Mouse (Mus musculus) liver, adult 2 months (tissue): Measurements from ENCODE around the gene Hal.

Source experiments
- CTCF ChIP-seq: fragments of 200-500 bp; IDR thresholded peaks from 2 replicates; pipeline ENCODE4 v1.5.1; 2011; ENCODE audit warnings: low read depth, low read length, control low read depth
- POLR2A ChIP-seq: fragments of 200-500 bp; IDR thresholded peaks from 2 replicates; pipeline ENCODE4 v1.6.1; 2011; ENCODE audit warnings: low read length, control low read depth; ENCODE audit not compliant: insufficient read depth; ENCODE audit errors: extremely low read depth

DNA sequence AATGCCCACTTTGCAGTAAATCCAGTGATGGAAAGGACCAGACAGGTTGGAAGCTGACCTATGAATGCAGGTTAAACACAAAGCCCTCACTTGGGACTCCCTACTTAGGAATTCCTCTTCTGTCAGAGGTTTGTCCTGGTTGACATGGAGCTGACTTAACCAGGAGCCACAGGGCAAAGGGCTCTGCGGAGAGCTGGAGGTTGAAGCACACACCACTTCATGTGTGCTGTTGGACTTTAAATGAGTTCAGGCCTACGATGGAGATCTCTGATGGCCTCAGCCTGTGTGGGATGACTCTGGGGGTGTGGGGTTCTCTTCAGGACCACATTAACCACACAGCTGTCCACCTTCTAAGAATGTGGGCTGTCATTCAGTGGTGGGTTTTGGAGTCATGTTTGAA is 49.7 kb downstream of the Hal start:
- no peak for TF ChIP-seq CTCF
- TF ChIP-seq POLR2A: no peak
